Mouse (Mus musculus) stomach, postnatal 0 days (tissue): ENCODE results near the gene B3gnt5.
A peak's percentile ranks its signal among the peaks of the same experiment; 100 is the strongest.
"Not testable (repeated sequence)": the region's sequence is repeated elsewhere in the genome, so short reads cannot be mapped to it uniquely, and the experiment has no call there.

Experiments used
- CTCF ChIP-seq: IDR thresholded peaks from 2 replicates; pipeline ENCODE4 v1.5.1; 2016; ENCODE audit warnings: antibody characterized with exemption, low read depth, mild to moderate bottlenecking, moderate library complexity
- EP300 ChIP-seq: optimal IDR thresholded peaks from 2 replicates; pipeline ENCODE3; 2016; ENCODE audit warnings: antibody characterized with exemption

DNA sequence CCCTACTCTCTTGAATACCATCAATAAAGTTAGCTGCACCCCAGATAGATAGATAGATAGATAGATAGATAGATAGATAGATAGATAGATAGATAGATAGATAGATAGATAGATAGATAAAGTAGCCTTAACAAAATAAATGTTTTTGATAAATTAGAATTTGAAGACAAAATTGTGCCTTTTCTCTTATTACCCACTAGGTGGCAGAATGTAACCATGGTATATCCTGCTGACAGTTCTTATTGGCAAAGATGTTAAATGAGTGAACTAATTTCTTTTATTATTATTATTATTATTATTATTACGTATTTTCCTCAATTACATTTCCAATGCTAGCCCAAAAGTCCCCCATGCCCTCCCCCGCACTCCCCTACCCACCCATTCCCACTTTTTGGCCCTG is 35.9 kb upstream of the B3gnt5 start:
- peak; percentile 78 for TF ChIP-seq CTCF
- not testable (repeated sequence) for TF ChIP-seq EP300
